Mouse (Mus musculus) neural tube, embryonic 11.5 days (tissue): Measurements from ENCODE around the gene Cd276. TPM values are rescaled to one million over a fixed set of nuclear protein-coding genes. Genes with fewer than 3 reads are reported as not detected.
A peak's percentile ranks its signal among the peaks of the same experiment; 100 is the strongest.

Experiments
- ATAC-seq: fragments of 200-750 bp; cut with Nextera tagmentation; 2 replicates; pipeline ENCODE4 v1.8.0; 2017; ENCODE audit warnings: moderate number of reproducible peaks, mild to moderate bottlenecking, moderate TSS enrichment, moderate library complexity; ENCODE audit not compliant: insufficient read depth, low FRiP score, low TSS enrichment
- DNase-seq: peaks from one replicate; pipeline ENCODE4 v3.0.0-alpha.2; 2015; ENCODE audit warnings: low spot score
- H3K27ac ChIP-seq: fragments of 300-500 bp; sonication (generic); 2 replicates; pipeline ENCODE4 v1.5.1; 2014; ENCODE audit warnings: low read depth, mild to moderate bottlenecking, low read length
- H3K27me3 ChIP-seq: fragments of 300-500 bp; sonication (generic); 2 replicates; pipeline ENCODE4 v1.6.1; 2014; ENCODE audit warnings: mild to moderate bottlenecking, low read length, mixed read lengths; ENCODE audit not compliant: control insufficient read depth, insufficient read depth
- H3K36me3 ChIP-seq: fragments of 300-500 bp; sonication (generic); 2 replicates; pipeline ENCODE4 v1.6.1; 2014; ENCODE audit warnings: mild to moderate bottlenecking, low read length, moderate library complexity, mixed read lengths; ENCODE audit not compliant: control insufficient read depth, insufficient read depth
- H3K4me1 ChIP-seq: fragments of 300-500 bp; sonication (generic); 2 replicates; pipeline ENCODE4 v1.6.1; 2014; ENCODE audit warnings: low read length, mixed read lengths; ENCODE audit not compliant: control insufficient read depth, insufficient read depth
- H3K4me2 ChIP-seq: fragments of 300-500 bp; sonication (generic); 2 replicates; pipeline ENCODE4 v1.6.1; 2014; ENCODE audit warnings: low read depth, mild to moderate bottlenecking, moderate library complexity
- H3K4me3 ChIP-seq: fragments of 300-500 bp; sonication (generic); 2 replicates; pipeline ENCODE4 v1.5.1; 2014; ENCODE audit warnings: low read depth, low read length
- H3K9ac ChIP-seq: fragments of 300-500 bp; sonication (generic); 2 replicates; pipeline ENCODE4 v1.6.1; 2014; ENCODE audit warnings: mild to moderate bottlenecking, low read length
- H3K9me3 ChIP-seq: fragments of 300-500 bp; sonication (generic); 2 replicates; pipeline ENCODE4 v1.6.1; 2016; ENCODE audit warnings: low read length; ENCODE audit not compliant: control insufficient read depth
- WGBS: fragments of 180-500 bp; shearing (Covaris S2); extraction: QIAGEN DNeasy Blood & Tissue Kit; methylation state at CpG from one replicate; pipeline ENCODE4 v1.1.7; 2014; 5-methylcytosine and 5-hydroxymethylcytosine counted together
- polyA plus RNA-seq: library from polyadenylated mRNA; unstranded; fragments of >200 nt; fragmentation: Nextera tagmentation; extraction: Ambion mirVana; gene quantifications from 2 replicates; pipeline ENCODE4 v1.2.1, GENCODE M21; 2014

Cd276 gene
- polyA plus RNA-seq, 1 experiment from 2014 or later: 39.1 TPM

GRCm38 (mm10) chr9:58555685-58556414 lies 613 bp upstream of the Cd276 start:
- H3K9ac ChIP-seq: peak overlapping the region; percentile 93; the same call in 1 of the 2 replicates
- H3K36me3 ChIP-seq: no peaks in the 10 kb centered on the region
- WGBS: 35% methylated on average over 9 of the region's 9 CpGs
- H3K4me2 ChIP-seq: peak overlapping the region; percentile 92
- ATAC-seq: no peak
- H3K4me3 ChIP-seq: peak overlapping the region; percentile 68
- H3K9me3 ChIP-seq: no peaks in the 10 kb centered on the region
- DNase-seq: no peak
- H3K27me3 ChIP-seq: no peaks in the 10 kb centered on the region
- peak overlapping the region; percentile 41; the same call in 1 of the 2 replicates for H3K27ac ChIP-seq
- peaks cover 8% of the 10 kb centered on the region for H3K4me1 ChIP-seq

GRCm38 (mm10) chr9:58554056-58554907 lies 955 bp downstream of the Cd276 start:
- Histone ChIP-seq H3K9ac (peak overlapping the region; percentile 93), H3K4me1 (peaks cover 8% of the 10 kb centered on the region), H3K4me3 (peak overlapping the region; percentile 68), H3K27ac (peak overlapping the region; percentile 72), H3K36me3 (no peaks in the 10 kb centered on the region), H3K4me2 (peak overlapping the region; percentile 92), H3K27me3 (no peaks in the 10 kb centered on the region), H3K9me3 (no peaks in the 10 kb centered on the region)
- 16% methylated on average over 23 of the region's 23 CpGs for WGBS
- ATAC-seq: no peak; the same call in 1 of the 2 replicates
- peak; percentile 66 for DNase-seq

DNA sequence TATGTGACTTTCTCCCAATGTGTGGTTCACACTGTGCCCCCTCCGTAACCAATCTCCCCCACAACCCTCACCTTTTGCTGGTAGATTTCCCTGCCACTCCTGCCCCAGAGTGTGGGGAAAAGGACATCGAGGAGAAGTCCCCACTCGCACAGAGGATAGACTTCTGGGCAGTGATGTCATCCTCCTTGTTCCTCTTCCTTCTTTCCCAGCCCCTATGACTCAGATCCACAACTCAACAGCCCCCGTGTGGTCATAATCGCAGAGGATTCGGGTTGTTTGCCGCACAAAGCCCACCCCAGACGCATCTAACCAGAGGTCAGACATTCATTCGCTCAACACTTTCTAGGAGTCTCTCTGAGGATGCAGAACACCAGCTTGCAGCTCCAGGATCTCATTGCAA lies 3.2 kb downstream of the Cd276 start:
- Histone ChIP-seq H3K9ac (no peak overlapping the region), H3K27me3 (no peaks in the 10 kb centered on the region), H3K4me2 (no peak overlapping the region), H3K4me1 (peaks cover 12% of the 10 kb centered on the region), H3K9me3 (no peaks in the 10 kb centered on the region), H3K36me3 (no peaks in the 10 kb centered on the region), H3K27ac (no peak overlapping the region), H3K4me3 (no peak overlapping the region)
- DNase-seq (no peak), ATAC-seq (no peak)
- WGBS: 89% methylated on average over 9 of the region's 9 CpGs

- no peak for ATAC-seq
- no peak overlapping the region for H3K27ac ChIP-seq
- H3K9me3 ChIP-seq: no peaks in the 10 kb centered on the region
- no peaks in the 10 kb centered on the region for H3K27me3 ChIP-seq
- peaks cover 12% of the 10 kb centered on the region for H3K4me1 ChIP-seq
- 92% methylated on average over 6 of the region's 6 CpGs for whole genome bisulfite sequencing
- no peak overlapping the region for H3K4me2 ChIP-seq
- no peaks in the 10 kb centered on the region for H3K36me3 ChIP-seq
- no peak for DNase-seq
- no peak overlapping the region for H3K4me3 ChIP-seq
- no peak overlapping the region for H3K9ac ChIP-seq
These were observed 4.3 kb downstream of the Cd276 start for GRCm38 (mm10) chr9:58550928-58551327.

DNA sequence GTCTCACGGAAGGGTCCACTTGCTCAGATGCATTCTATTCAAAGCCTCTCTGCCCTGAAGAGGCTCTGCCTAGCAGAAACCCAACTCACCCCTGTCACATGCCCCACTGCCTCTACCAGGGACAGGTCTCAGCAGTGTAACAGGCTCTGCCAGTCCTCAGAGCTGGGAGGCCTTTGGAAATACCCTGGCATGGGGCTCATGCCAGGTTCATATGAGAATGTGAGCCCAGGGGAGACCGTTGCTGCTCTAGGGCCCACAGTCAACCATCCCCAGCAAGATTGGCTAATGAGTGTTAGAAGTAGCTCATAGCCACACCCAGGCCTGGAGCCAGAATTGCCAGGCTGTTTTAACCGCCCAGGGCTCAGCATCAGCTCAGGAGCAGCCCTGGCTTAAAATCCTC lies 5.5 kb downstream of the Cd276 start:
- H3K4me2 ChIP-seq: no peak overlapping the region
- H3K27me3 ChIP-seq: no peaks in the 10 kb centered on the region
- WGBS: 80% methylated on average over 3 of the region's 3 CpGs
- no peak for DNase-seq
- ATAC-seq: no peak
- H3K4me1 ChIP-seq: peaks cover 9% of the 10 kb centered on the region
- H3K36me3 ChIP-seq: no peaks in the 10 kb centered on the region
- no peak overlapping the region for H3K9ac ChIP-seq
- H3K9me3 ChIP-seq: no peaks in the 10 kb centered on the region
- H3K27ac ChIP-seq: no peak overlapping the region
- H3K4me3 ChIP-seq: no peak overlapping the region

GRCm38 (mm10) chr9:58548897-58549296 lies 6.3 kb downstream of the Cd276 start:
- Histone ChIP-seq H3K27ac (no peak overlapping the region), H3K36me3 (no peaks in the 10 kb centered on the region), H3K4me1 (peaks cover 5% of the 10 kb centered on the region), H3K4me3 (no peak overlapping the region), H3K9ac (no peak overlapping the region), H3K9me3 (no peaks in the 10 kb centered on the region), H3K27me3 (no peaks in the 10 kb centered on the region), H3K4me2 (no peak overlapping the region)
- ATAC-seq (no peak), DNase-seq (no peak)
- WGBS: 44% methylated on average over 4 of the region's 4 CpGs

DNA sequence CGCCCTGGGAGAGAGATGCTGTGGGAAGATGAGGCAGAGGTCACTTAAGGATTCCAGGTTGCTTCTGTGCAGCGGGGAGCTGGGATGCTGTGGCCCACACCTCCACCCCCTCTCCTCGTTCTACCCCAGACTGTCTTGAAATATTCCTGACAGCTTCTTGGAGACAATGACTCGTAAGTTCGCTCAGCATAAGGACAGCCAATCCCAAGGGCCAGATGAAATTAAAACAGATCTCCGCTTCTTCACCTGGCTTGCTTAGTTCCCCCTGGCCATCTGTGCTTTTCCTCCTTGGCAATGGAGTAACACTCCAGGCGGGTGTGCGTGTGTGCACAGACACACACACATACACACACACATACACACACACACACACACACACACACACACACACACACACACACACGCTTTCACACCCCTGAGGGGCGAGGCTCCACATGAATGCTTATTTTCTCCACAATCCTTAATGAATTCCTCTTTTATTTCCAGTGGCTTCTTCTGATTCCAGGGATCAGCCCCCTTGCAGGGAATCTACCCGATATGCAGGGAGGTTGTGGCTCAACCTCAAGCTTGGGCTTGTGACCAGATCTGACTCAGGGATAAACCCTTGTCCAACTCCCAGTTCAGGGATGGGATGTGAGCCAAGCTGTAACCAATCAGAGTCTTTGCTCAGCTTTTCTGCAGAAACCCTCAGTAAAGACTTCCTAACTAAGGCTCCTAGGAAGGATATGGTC lies 8.4 kb downstream of the Cd276 start:
- Histone ChIP-seq H3K36me3 (no peaks in the 10 kb centered on the region), H3K4me1 (peaks cover 4% of the 10 kb centered on the region; the same call in 1 of the 2 replicates), H3K27ac (no peak overlapping the region), H3K27me3 (no peaks in the 10 kb centered on the region), H3K4me2 (no peak overlapping the region), H3K4me3 (no peak overlapping the region), H3K9me3 (no peaks in the 10 kb centered on the region), H3K9ac (no peak overlapping the region)
- DNase-seq: no peak
- 87% methylated on average over 11 of the region's 11 CpGs for WGBS
- no peak for ATAC-seq

DNA sequence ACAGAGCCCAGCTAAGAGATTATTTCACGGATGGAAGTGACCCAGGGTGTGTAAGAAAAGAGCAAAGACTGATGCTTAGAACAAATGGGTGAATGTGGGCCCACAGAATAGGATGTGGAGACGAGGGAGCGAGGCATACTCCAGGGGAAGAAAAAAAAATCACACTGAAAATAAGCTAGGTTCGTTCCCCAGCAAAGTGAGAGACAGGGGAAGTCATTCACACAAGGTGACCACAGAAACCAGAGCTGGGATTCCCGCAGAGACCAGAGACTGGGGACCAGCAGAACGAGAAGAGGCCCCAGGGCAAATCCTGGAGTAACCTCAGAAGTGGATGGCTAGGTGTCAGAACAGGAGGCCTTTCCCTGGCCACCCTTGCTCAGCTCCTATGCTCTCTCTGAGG lies 9.8 kb downstream of the Cd276 start:
- H3K27ac ChIP-seq: no peak overlapping the region
- no peak for DNase-seq
- ATAC-seq: no peak
- H3K27me3 ChIP-seq: no peaks in the 10 kb centered on the region
- no peak overlapping the region for H3K4me2 ChIP-seq
- no peaks in the 10 kb centered on the region for H3K36me3 ChIP-seq
- H3K4me1 ChIP-seq: peaks cover 4% of the 10 kb centered on the region; the same call in 1 of the 2 replicates
- WGBS: 77% methylated on average over 6 of the region's 6 CpGs
- no peak overlapping the region for H3K4me3 ChIP-seq
- H3K9ac ChIP-seq: no peak overlapping the region; the same call in 1 of the 2 replicates
- H3K9me3 ChIP-seq: no peaks in the 10 kb centered on the region
